Mouse (Mus musculus): ENCODE results near the gene Ddr1.

Gene Ddr1

GRCm38 (mm10) chr17:35721676-35722075, 17.3 kb upstream of the Ddr1 start:
- no peak for DNase-seq (ENCODE audit: low spot score in 2 of 2)

- DNase-seq (ENCODE audit: low spot score in 2 of 2) = peak in 1 of 2 experiments; percentile 35
Measured at GRCm38 (mm10) chr17:35720340-35720727, 15.9 kb upstream of the Ddr1 start.

- DNase-seq (ENCODE audit: low spot score in 2 of 2) = no peak
Measured at GRCm38 (mm10) chr17:35719616-35720339, 15.4 kb upstream of the Ddr1 start.

- DNase-seq (ENCODE audit: low spot score in 2 of 2) = no peak
Measured at GRCm38 (mm10) chr17:35717080-35717479, 12.7 kb upstream of the Ddr1 start.

- DNase-seq (ENCODE audit: low spot score in 2 of 2) = no peak
Measured at GRCm38 (mm10) chr17:35716114-35716513, 11.7 kb upstream of the Ddr1 start.

GRCm38 (mm10) chr17:35710705-35711347, 6.4 kb upstream of the Ddr1 start:
- no peak for DNase-seq (ENCODE audit: low spot score in 2 of 2)

- DNase-seq (ENCODE audit: low spot score in 2 of 2) = no peak
Measured at GRCm38 (mm10) chr17:35708611-35709010, 4.2 kb upstream of the Ddr1 start.

GRCm38 (mm10) chr17:35707929-35708328, 3.5 kb upstream of the Ddr1 start:
- DNase-seq (ENCODE audit: low spot score in 2 of 2) = no peak

- no peak for DNase-seq (ENCODE audit: low spot score in 2 of 2)
Measured at GRCm38 (mm10) chr17:35705836-35706235, 1.4 kb upstream of the Ddr1 start.

GRCm38 (mm10) chr17:35703751-35704271, 610 bp downstream of the Ddr1 start:
- DNase-seq (ENCODE audit: low spot score in 2 of 2) = no peak

- no peak for DNase-seq (ENCODE audit: low spot score in 2 of 2)
Measured at GRCm38 (mm10) chr17:35703065-35703464, 1.4 kb downstream of the Ddr1 start.

GRCm38 (mm10) chr17:35702605-35703004, 1.8 kb downstream of the Ddr1 start:
- DNase-seq (ENCODE audit: low spot score in 2 of 2) = no peak

- DNase-seq (ENCODE audit: low spot score in 2 of 2) = peak; percentile 49 to 57
Measured at GRCm38 (mm10) chr17:35701978-35702461, 2.4 kb downstream of the Ddr1 start.

- DNase-seq (ENCODE audit: low spot score in 2 of 2) = peak in 1 of 2 experiments; percentile 39
Measured at GRCm38 (mm10) chr17:35701203-35701977, 3.0 kb downstream of the Ddr1 start.

GRCm38 (mm10) chr17:35700371-35700961, 4.0 kb downstream of the Ddr1 start:
- peak; percentile 84 for DNase-seq (ENCODE audit: low spot score in 2 of 2)

GRCm38 (mm10) chr17:35699919-35700318, 4.5 kb downstream of the Ddr1 start:
- DNase-seq (ENCODE audit: low spot score in 2 of 2) = peak; percentile 78 to 89

GRCm38 (mm10) chr17:35698501-35698883, 5.9 kb downstream of the Ddr1 start:
- no peak for DNase-seq (ENCODE audit: low spot score in 2 of 2)

- DNase-seq (ENCODE audit: low spot score in 2 of 2) = peak in 1 of 2 experiments; percentile 23
Measured at GRCm38 (mm10) chr17:35697759-35698500, 6.5 kb downstream of the Ddr1 start.

GRCm38 (mm10) chr17:35697429-35697758, 7.0 kb downstream of the Ddr1 start:
- DNase-seq (ENCODE audit: low spot score in 2 of 2) = no peak

- DNase-seq (ENCODE audit: low spot score in 2 of 2) = no peak
Measured at GRCm38 (mm10) chr17:35696691-35697090, 7.7 kb downstream of the Ddr1 start.

- no peak for DNase-seq (ENCODE audit: low spot score in 2 of 2)
Measured at GRCm38 (mm10) chr17:35695289-35695688, 9.1 kb downstream of the Ddr1 start.

All from urinary bladder, postnatal 36 days (tissue).